Mouse (Mus musculus): ENCODE data around the gene Tbx21. TPM values are rescaled to one million over a fixed set of nuclear protein-coding genes. Genes with fewer than 3 reads are reported as not detected.

The Tbx21 gene
- polyA plus RNA-seq, 1 experiment from 2014 or later: not detected

DNA sequence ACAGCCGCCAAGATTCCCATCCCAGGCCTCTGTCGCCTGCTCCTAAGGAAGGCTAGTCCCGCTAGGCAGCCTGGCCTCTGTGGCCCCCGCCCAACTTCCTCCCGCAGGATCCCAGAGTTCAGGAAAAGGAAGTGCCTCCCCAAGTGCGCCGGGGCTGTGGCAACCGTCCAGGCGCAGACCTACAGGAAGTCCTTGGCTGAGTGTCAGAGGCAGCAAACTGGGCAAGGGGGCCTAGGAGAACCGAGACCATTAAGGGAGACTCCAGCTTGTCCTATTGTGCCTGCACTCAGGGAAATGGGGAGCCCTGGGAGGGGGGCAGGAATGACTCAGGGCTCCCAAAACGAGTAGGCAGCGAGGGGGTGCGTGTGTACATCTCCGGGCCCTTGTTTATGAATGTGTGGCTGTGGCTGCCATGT is 34.9 kb upstream of the Tbx21 start:
- ATAC-seq (replicated peaks; ENCODE audit: insufficient number of reproducible peaks, low FRiP score, low TSS enrichment, low read depth) (no peak), DNase-seq (ENCODE audit: low spot score) (peak; percentile 30)
- peaks cover 7% of the 10 kb centered on the region for H3K4me1 ChIP-seq (ENCODE audit: control insufficient read depth, insufficient read depth, low read length)
- H3K36me3 ChIP-seq (replicated peaks; ENCODE audit: control insufficient read depth, insufficient read depth, low read depth, low read length): no peaks in the 10 kb centered on the region; the same call in 1 of the 2 replicates
- H3K4me3 ChIP-seq (ENCODE audit: low read depth, low read length): peak overlapping the region; percentile 75
- peak overlapping the region; percentile 53 for H3K27ac ChIP-seq (replicated peaks; ENCODE audit: low read depth, low read length)
- H3K9me3 ChIP-seq (replicated peaks; ENCODE audit: control insufficient read depth, low read length): no peaks in the 10 kb centered on the region
- 3% methylated on average over 14 of the region's 14 CpGs for WGBS
- peak overlapping the region; percentile 92 for H3K4me2 ChIP-seq (ENCODE audit: low read depth, low read length)
- H3K9ac ChIP-seq (replicated peaks; ENCODE audit: low read length): peak overlapping the region; percentile 79
- H3K27me3 ChIP-seq (ENCODE audit: control insufficient read depth, insufficient read depth, low read length): no peaks in the 10 kb centered on the region

DNA sequence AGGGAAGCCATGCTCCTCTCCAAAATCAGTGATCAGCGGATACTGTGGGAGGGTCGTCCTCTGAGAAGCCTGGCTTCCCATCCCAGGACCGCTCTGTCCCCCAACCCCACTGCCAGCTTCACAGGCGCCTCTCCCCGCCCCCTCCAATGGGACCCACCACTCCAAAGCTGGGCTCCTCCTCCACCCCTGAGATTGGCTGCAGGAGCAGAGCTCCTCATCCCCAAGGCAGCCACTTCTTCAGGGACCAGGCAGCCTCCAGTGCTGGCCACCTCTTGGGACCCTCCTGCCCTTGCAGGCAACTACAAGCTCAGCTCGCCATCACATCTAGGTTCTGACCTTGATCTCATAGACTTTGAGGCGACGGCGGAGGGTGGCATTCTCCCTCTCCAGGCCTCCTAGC is 33.9 kb upstream of the Tbx21 start:
- no peak overlapping the region for H3K4me3 ChIP-seq (ENCODE audit: low read depth, low read length)
- no peaks in the 10 kb centered on the region for H3K27me3 ChIP-seq (ENCODE audit: control insufficient read depth, insufficient read depth, low read length)
- no peak for ATAC-seq (replicated peaks; ENCODE audit: insufficient number of reproducible peaks, low FRiP score, low TSS enrichment, low read depth)
- H3K4me2 ChIP-seq (ENCODE audit: low read depth, low read length): peak overlapping the region; percentile 22; the same call in 1 of the 2 replicates
- H3K36me3 ChIP-seq (replicated peaks; ENCODE audit: control insufficient read depth, insufficient read depth, low read depth, low read length): no peaks in the 10 kb centered on the region; the same call in 1 of the 2 replicates
- peaks cover 7% of the 10 kb centered on the region for H3K4me1 ChIP-seq (ENCODE audit: control insufficient read depth, insufficient read depth, low read length)
- no peaks in the 10 kb centered on the region for H3K9me3 ChIP-seq (replicated peaks; ENCODE audit: control insufficient read depth, low read length)
- no peak for DNase-seq (ENCODE audit: low spot score)
- WGBS: 25% methylated on average over 9 of the region's 9 CpGs
- H3K27ac ChIP-seq (replicated peaks; ENCODE audit: low read depth, low read length): no peak overlapping the region
- H3K9ac ChIP-seq (replicated peaks; ENCODE audit: low read length): no peak overlapping the region; the same call in 1 of the 2 replicates

GRCm38 (mm10) chr11:97148591-97148990 is 33.5 kb upstream of the Tbx21 start:
- ATAC-seq (replicated peaks; ENCODE audit: insufficient number of reproducible peaks, low FRiP score, low TSS enrichment, low read depth): no peak
- Histone ChIP-seq H3K9ac (replicated peaks; ENCODE audit: low read length) (no peak overlapping the region; the same call in 1 of the 2 replicates), H3K4me2 (ENCODE audit: low read depth, low read length) (no peak overlapping the region), H3K4me1 (ENCODE audit: control insufficient read depth, insufficient read depth, low read length) (peaks cover 7% of the 10 kb centered on the region), H3K9me3 (replicated peaks; ENCODE audit: control insufficient read depth, low read length) (no peaks in the 10 kb centered on the region), H3K27ac (replicated peaks; ENCODE audit: low read depth, low read length) (no peak overlapping the region), H3K27me3 (ENCODE audit: control insufficient read depth, insufficient read depth, low read length) (no peaks in the 10 kb centered on the region), H3K36me3 (replicated peaks; ENCODE audit: control insufficient read depth, insufficient read depth, low read depth, low read length) (no peaks in the 10 kb centered on the region), H3K4me3 (ENCODE audit: low read depth, low read length) (no peak overlapping the region)
- DNase-seq (ENCODE audit: low spot score): no peak
- WGBS: 32% methylated on average over 12 of the region's 12 CpGs

DNA sequence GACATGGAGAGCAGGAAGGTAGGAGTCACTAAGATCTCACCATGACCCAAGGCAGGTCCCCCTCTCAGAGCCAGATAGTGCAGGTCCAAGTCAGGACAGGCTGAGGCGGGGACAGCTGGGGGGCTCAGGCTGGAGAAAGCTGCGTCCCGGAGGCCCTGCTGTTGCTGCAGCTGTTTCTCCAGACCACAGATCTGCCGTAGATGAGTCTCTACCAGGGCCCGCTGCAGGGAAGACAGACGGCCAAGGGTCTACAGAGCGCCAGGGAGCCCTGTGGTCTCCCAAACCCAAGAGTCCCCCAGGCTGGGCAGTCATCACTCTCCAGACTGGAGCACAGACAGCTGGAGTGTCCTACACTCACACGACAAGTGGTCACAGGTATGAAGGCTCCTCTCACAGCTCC is 32.2 kb upstream of the Tbx21 start:
- WGBS: 83% methylated on average over 8 of the region's 8 CpGs
- H3K4me2 ChIP-seq (ENCODE audit: low read depth, low read length): no peak overlapping the region
- no peak overlapping the region for H3K9ac ChIP-seq (replicated peaks; ENCODE audit: low read length)
- DNase-seq (ENCODE audit: low spot score) (no peak), ATAC-seq (replicated peaks; ENCODE audit: insufficient number of reproducible peaks, low FRiP score, low TSS enrichment, low read depth) (no peak)
- peaks cover 7% of the 10 kb centered on the region for H3K4me1 ChIP-seq (ENCODE audit: control insufficient read depth, insufficient read depth, low read length)
- H3K36me3 ChIP-seq (replicated peaks; ENCODE audit: control insufficient read depth, insufficient read depth, low read depth, low read length): no peaks in the 10 kb centered on the region
- no peaks in the 10 kb centered on the region for H3K27me3 ChIP-seq (ENCODE audit: control insufficient read depth, insufficient read depth, low read length)
- no peak overlapping the region for H3K4me3 ChIP-seq (ENCODE audit: low read depth, low read length)
- no peak overlapping the region for H3K27ac ChIP-seq (replicated peaks; ENCODE audit: low read depth, low read length)
- H3K9me3 ChIP-seq (replicated peaks; ENCODE audit: control insufficient read depth, low read length): no peaks in the 10 kb centered on the region

GRCm38 (mm10) chr11:97146724-97147123 is 31.6 kb upstream of the Tbx21 start:
- Histone ChIP-seq H3K27ac (replicated peaks; ENCODE audit: low read depth, low read length) (no peak overlapping the region), H3K4me3 (ENCODE audit: low read depth, low read length) (no peak overlapping the region), H3K27me3 (ENCODE audit: control insufficient read depth, insufficient read depth, low read length) (no peaks in the 10 kb centered on the region), H3K4me1 (ENCODE audit: control insufficient read depth, insufficient read depth, low read length) (peaks cover 7% of the 10 kb centered on the region), H3K4me2 (ENCODE audit: low read depth, low read length) (no peak overlapping the region), H3K36me3 (replicated peaks; ENCODE audit: control insufficient read depth, insufficient read depth, low read depth, low read length) (no peaks in the 10 kb centered on the region), H3K9ac (replicated peaks; ENCODE audit: low read length) (no peak overlapping the region), H3K9me3 (replicated peaks; ENCODE audit: control insufficient read depth, low read length) (no peaks in the 10 kb centered on the region)
- 6% methylated on average over 8 of the region's 8 CpGs for WGBS
- ATAC-seq (replicated peaks; ENCODE audit: insufficient number of reproducible peaks, low FRiP score, low TSS enrichment, low read depth): no peak
- peak; percentile 82 for DNase-seq (ENCODE audit: low spot score)

GRCm38 (mm10) chr11:97145951-97146350 is 30.8 kb upstream of the Tbx21 start:
- no peaks in the 10 kb centered on the region for H3K9me3 ChIP-seq (replicated peaks; ENCODE audit: control insufficient read depth, low read length)
- DNase-seq (ENCODE audit: low spot score): no peak
- no peaks in the 10 kb centered on the region for H3K36me3 ChIP-seq (replicated peaks; ENCODE audit: control insufficient read depth, insufficient read depth, low read depth, low read length)
- 74% methylated on average over 9 of the region's 9 CpGs for WGBS
- ATAC-seq (replicated peaks; ENCODE audit: insufficient number of reproducible peaks, low FRiP score, low TSS enrichment, low read depth): no peak
- H3K27me3 ChIP-seq (ENCODE audit: control insufficient read depth, insufficient read depth, low read length): no peaks in the 10 kb centered on the region
- H3K27ac ChIP-seq (replicated peaks; ENCODE audit: low read depth, low read length): no peak overlapping the region
- H3K9ac ChIP-seq (replicated peaks; ENCODE audit: low read length): no peak overlapping the region
- no peak overlapping the region for H3K4me3 ChIP-seq (ENCODE audit: low read depth, low read length)
- peaks cover 7% of the 10 kb centered on the region for H3K4me1 ChIP-seq (ENCODE audit: control insufficient read depth, insufficient read depth, low read length)
- no peak overlapping the region for H3K4me2 ChIP-seq (ENCODE audit: low read depth, low read length)

- DNase-seq (ENCODE audit: low spot score) (no peak), ATAC-seq (replicated peaks; ENCODE audit: insufficient number of reproducible peaks, low FRiP score, low TSS enrichment, low read depth) (no peak)
- Histone ChIP-seq H3K4me3 (ENCODE audit: low read depth, low read length) (no peak overlapping the region), H3K4me1 (ENCODE audit: control insufficient read depth, insufficient read depth, low read length) (peaks cover 7% of the 10 kb centered on the region), H3K9ac (replicated peaks; ENCODE audit: low read length) (no peak overlapping the region), H3K9me3 (replicated peaks; ENCODE audit: control insufficient read depth, low read length) (no peaks in the 10 kb centered on the region), H3K27me3 (ENCODE audit: control insufficient read depth, insufficient read depth, low read length) (peaks cover 2% of the 10 kb centered on the region; the same call in 1 of the 2 replicates), H3K36me3 (replicated peaks; ENCODE audit: control insufficient read depth, insufficient read depth, low read depth, low read length) (no peaks in the 10 kb centered on the region), H3K4me2 (ENCODE audit: low read depth, low read length) (no peak overlapping the region), H3K27ac (replicated peaks; ENCODE audit: low read depth, low read length) (no peak overlapping the region)
- 83% methylated on average over 2 of the region's 2 CpGs for WGBS
Observed at GRCm38 (mm10) chr11:97145320-97145719, 30.2 kb upstream of the Tbx21 start.

DNA sequence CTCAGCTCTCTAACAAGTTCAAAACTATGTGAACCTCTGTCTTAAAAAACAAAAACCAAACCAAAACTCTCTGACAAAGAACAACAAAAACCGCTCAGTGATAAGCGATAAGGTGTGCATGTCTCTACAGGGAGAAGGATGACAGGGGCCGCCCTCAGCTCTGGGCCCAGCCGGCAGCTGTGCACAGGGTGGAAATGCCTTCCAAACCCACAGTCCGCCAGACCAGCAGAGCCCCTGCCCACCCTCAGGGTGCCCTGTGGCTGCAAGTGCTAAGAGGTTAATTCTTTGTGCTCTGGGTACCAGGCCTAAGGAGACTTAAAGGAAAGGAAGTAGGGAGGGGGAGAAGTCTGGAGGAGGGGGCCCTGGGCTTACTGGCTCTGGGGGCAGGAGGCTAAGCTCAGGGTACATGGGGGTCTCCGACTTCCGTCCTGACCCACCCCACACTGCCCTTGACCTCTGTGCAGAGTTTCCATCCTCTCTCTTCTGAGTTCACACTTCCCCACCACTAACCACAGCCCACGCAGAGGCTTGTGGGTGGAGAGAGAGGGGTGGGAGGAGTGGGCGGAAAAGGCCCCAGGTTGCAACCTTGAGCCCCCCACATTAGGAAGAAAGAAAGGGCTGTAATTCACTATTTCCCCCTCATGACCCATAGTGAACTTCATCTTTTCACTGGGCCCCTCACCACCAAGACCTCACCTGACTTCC is 28.2 kb upstream of the Tbx21 start:
- no peak overlapping the region for H3K9ac ChIP-seq (replicated peaks; ENCODE audit: low read length)
- no peak overlapping the region for H3K4me2 ChIP-seq (ENCODE audit: low read depth, low read length)
- no peaks in the 10 kb centered on the region for H3K36me3 ChIP-seq (replicated peaks; ENCODE audit: control insufficient read depth, insufficient read depth, low read depth, low read length)
- DNase-seq (ENCODE audit: low spot score): no peak
- H3K27me3 ChIP-seq (ENCODE audit: control insufficient read depth, insufficient read depth, low read length): peaks cover 16% of the 10 kb centered on the region
- H3K4me1 ChIP-seq (ENCODE audit: control insufficient read depth, insufficient read depth, low read length): peaks cover 11% of the 10 kb centered on the region
- H3K27ac ChIP-seq (replicated peaks; ENCODE audit: low read depth, low read length): no peak overlapping the region
- WGBS: 73% methylated on average over 9 of the region's 9 CpGs
- no peaks in the 10 kb centered on the region for H3K9me3 ChIP-seq (replicated peaks; ENCODE audit: control insufficient read depth, low read length)
- no peak overlapping the region for H3K4me3 ChIP-seq (ENCODE audit: low read depth, low read length)
- ATAC-seq (replicated peaks; ENCODE audit: insufficient number of reproducible peaks, low FRiP score, low TSS enrichment, low read depth): no peak
